Mouse (Mus musculus): ENCODE results near the gene Zfp9.
A peak's percentile ranks its signal among the peaks of the same experiment; 100 is the strongest.

Gene Zfp9

GRCm38 (mm10) chr6:118478957-118479708 lies at the start of gene Zfp9:
TSS of gene Zfp9 (minus strand) at chr6:118479320.
- peak; percentile 11 to 17 for DNase-seq

- DNase-seq, result no peak
Observed at GRCm38 (mm10) chr6:118520668-118521067, 41.5 kb upstream of the Zfp9 start.

GRCm38 (mm10) chr6:118513335-118514012 lies 34.4 kb upstream of the Zfp9 start:
- DNase-seq, result no peak

- DNase-seq, result no peak
Observed at GRCm38 (mm10) chr6:118499010-118499409, 19.9 kb upstream of the Zfp9 start.

- no peak for DNase-seq
Observed at GRCm38 (mm10) chr6:118482125-118482524, 3.0 kb upstream of the Zfp9 start.

GRCm38 (mm10) chr6:118477875-118478785 lies 990 bp downstream of the Zfp9 start:
- DNase-seq, result no peak

- no peak for DNase-seq
Observed at GRCm38 (mm10) chr6:118462069-118462705, 16.9 kb downstream of the Zfp9 start.

- no peak for DNase-seq
Observed at GRCm38 (mm10) chr6:118457726-118458125, 21.4 kb downstream of the Zfp9 start.

- peak; percentile 60 to 75 for DNase-seq
Observed at GRCm38 (mm10) chr6:118455042-118455631, 24.0 kb downstream of the Zfp9 start, which contains the start of gene Zfp248. TSS of gene Zfp248 (minus strand) at chr6:118455528.

GRCm38 (mm10) chr6:118454452-118454851 lies 24.7 kb downstream of the Zfp9 start:
- DNase-seq, result peak in 1 of 2 experiments; percentile 5

- no peak for DNase-seq
Observed at GRCm38 (mm10) chr6:118431502-118431901, 47.6 kb downstream of the Zfp9 start.

- no peak for DNase-seq
Observed at GRCm38 (mm10) chr6:118426666-118427065, 52.5 kb downstream of the Zfp9 start.

- peak; percentile 81 to 91 for DNase-seq
Observed at GRCm38 (mm10) chr6:118419050-118419920, 59.8 kb downstream of the Zfp9 start, which contains the start of gene Bms1. TSS of gene Bms1 (minus strand) at chr6:118419474.

Data from spleen, adult 18-20 months (tissue).